Mouse (Mus musculus) heart, postnatal 0 days (tissue): ENCODE results near the gene Khsrp. TPM values are rescaled to one million over a fixed set of nuclear protein-coding genes. Genes with fewer than 3 reads are reported as not detected.

ENCODE experiments used
- ATAC-seq: fragments of 200-750 bp; cut with Nextera tagmentation; 2 replicates; pipeline ENCODE4 v1.8.0; 2017; ENCODE audit warnings: low read depth, moderate number of reproducible peaks, moderate library complexity; ENCODE audit not compliant: insufficient read depth
- DNase-seq: peaks from one replicate; pipeline ENCODE4 v3.0.0-alpha.2; 2016; ENCODE audit warnings: low spot score
- H3K27ac ChIP-seq: fragments of 300-500 bp; sonication (generic); 2 replicates; pipeline ENCODE4 v1.5.1; 2014; ENCODE audit warnings: low read depth, mild to moderate bottlenecking
- H3K27me3 ChIP-seq: fragments of 300-500 bp; sonication (generic); 2 replicates; pipeline ENCODE4 v1.6.1; 2014; ENCODE audit warnings: low read length, mixed read lengths; ENCODE audit not compliant: control insufficient read depth, insufficient read depth
- H3K36me3 ChIP-seq: fragments of 300-500 bp; sonication (generic); replicated peaks from 2 replicates; pipeline ENCODE4 v1.6.1; 2014; ENCODE audit warnings: low read length, mixed read lengths; ENCODE audit not compliant: control insufficient read depth, insufficient read depth
- H3K4me1 ChIP-seq: fragments of 300-500 bp; sonication (generic); 2 replicates; pipeline ENCODE4 v1.6.1; 2014; ENCODE audit warnings: antibody characterized with exemption; ENCODE audit not compliant: control insufficient read depth, insufficient read depth
- H3K4me2 ChIP-seq: fragments of 300-500 bp; sonication (generic); 2 replicates; pipeline ENCODE4 v1.6.1; 2014; ENCODE audit warnings: low read depth, mild to moderate bottlenecking, low read length, moderate library complexity
- H3K4me3 ChIP-seq: fragments of 300-500 bp; sonication (generic); 2 replicates; pipeline ENCODE4 v1.5.1; 2014; ENCODE audit warnings: low read depth, low read length
- H3K9ac ChIP-seq: fragments of 300-500 bp; sonication (generic); replicated peaks from 2 replicates; pipeline ENCODE4 v1.6.1; 2014; ENCODE audit warnings: low read depth, low read length, mixed read lengths
- H3K9me3 ChIP-seq: fragments of 300-500 bp; sonication (generic); replicated peaks from 2 replicates; pipeline ENCODE4 v1.6.1; 2016; ENCODE audit warnings: low read length; ENCODE audit not compliant: control insufficient read depth
- CTCF ChIP-seq: IDR thresholded peaks from 2 replicates; pipeline ENCODE4 v1.5.1; 2016; ENCODE audit warnings: antibody characterized with exemption, control low read depth, low read depth
- EP300 ChIP-seq: IDR thresholded peaks from 2 replicates; pipeline ENCODE4 v1.6.1; 2016; ENCODE audit warnings: antibody characterized with exemption, low read depth
- WGBS: fragments of 180-500 bp; shearing (Covaris S2); extraction: QIAGEN DNeasy Blood & Tissue Kit; methylation state at CpG from one replicate; pipeline ENCODE4 v1.1.7; 2014; 5-methylcytosine and 5-hydroxymethylcytosine counted together
- polyA plus RNA-seq: library from polyadenylated mRNA; unstranded; fragments of >200 nt; fragmentation: Nextera tagmentation; extraction: Ambion mirVana; gene quantifications from 2 replicates; pipeline ENCODE4 v1.2.1, GENCODE M21; 2015
- total RNA-seq: library from RNA; depleted of rRNA; stranded (reverse); fragments of >200 nt; gene quantifications from 2 replicates; pipeline ENCODE4 v1.2.3, GENCODE M21; 2014; ENCODE audit warnings: low replicate concordance

Khsrp gene
- total and polyA plus RNA-seq, 2 experiments from 2014 or later: 18.2 to 40.7 TPM

- DNase-seq (no peak), ATAC-seq (no peak)
- WGBS: 92% methylated on average over 3 of the region's 3 CpGs
- Histone ChIP-seq H3K36me3 (peaks cover 38% of the 10 kb centered on the region; the same call in 1 of the 2 replicates), H3K9me3 (no peaks in the 10 kb centered on the region), H3K4me1 (no peaks in the 10 kb centered on the region), H3K9ac (no peak overlapping the region), H3K27ac (no peak overlapping the region), H3K4me2 (no peak overlapping the region), H3K27me3 (no peaks in the 10 kb centered on the region), H3K4me3 (no peak overlapping the region)
- TF ChIP-seq CTCF: no peak
Measured at GRCm38 (mm10) chr17:57048816-57049215, 17.5 kb upstream of the Khsrp start.

DNA sequence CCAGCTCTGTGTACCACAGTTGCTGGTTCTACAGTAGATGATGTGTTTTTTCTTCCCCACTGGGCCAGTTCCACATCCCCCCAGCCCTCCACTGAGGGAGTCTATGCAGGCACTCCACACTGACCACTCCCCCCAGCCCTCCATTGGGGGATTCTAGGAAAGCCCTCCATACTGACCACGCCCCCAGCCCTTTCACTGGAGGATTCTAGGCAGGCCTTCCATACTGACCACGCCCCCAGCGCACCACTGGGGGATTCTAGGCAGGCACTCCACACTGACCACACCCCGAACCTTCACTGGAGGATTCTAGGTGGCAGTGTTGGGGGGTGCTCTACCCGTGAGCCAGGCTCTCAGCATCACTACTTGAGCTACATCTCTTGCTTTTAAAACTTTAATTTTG is 16.1 kb upstream of the Khsrp start:
- 33% methylated on average over 5 of the region's 5 CpGs for WGBS
- DNase-seq: no peak
- Histone ChIP-seq H3K4me2 (no peak overlapping the region), H3K9ac (no peak overlapping the region), H3K4me3 (no peak overlapping the region), H3K9me3 (no peaks in the 10 kb centered on the region), H3K27me3 (no peaks in the 10 kb centered on the region), H3K4me1 (no peaks in the 10 kb centered on the region; the same call in 1 of the 2 replicates), H3K27ac (no peak overlapping the region), H3K36me3 (peaks cover 24% of the 10 kb centered on the region; the same call in 1 of the 2 replicates)
- peak; percentile 15; the same call in 1 of the 2 replicates for ATAC-seq
- TF ChIP-seq EP300: no peak
- no peak for TF ChIP-seq CTCF

DNA sequence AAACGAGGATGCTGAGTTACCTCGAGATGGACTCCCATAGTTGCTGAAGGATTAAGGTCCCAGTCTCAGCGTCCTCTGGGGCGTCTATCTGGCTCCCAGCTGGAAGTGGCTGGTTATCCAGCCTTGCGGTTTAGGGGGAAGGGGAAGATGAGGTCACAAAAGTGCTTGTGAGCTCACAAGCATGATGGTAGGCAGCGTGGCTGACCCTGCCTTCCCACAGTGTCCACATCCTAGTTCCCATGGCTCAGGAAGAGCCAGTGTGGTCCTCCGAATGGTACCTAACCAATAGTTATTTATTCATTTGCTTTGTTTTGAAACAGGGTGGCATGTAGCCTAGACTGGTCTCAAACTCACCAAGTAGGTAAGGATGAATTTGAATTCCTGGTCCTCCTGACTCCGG is 10.2 kb upstream of the Khsrp start, which contains the start of gene Slc25a41:
Slc25a41 (minus strand) TSS at position 101 of the 400 bp plus-strand sequence.
- no peak for DNase-seq
- H3K27ac ChIP-seq: no peak within 1 kb of the TSS
- TF ChIP-seq EP300 (no peak), CTCF (no peak)
- H3K36me3 ChIP-seq: 0 out of 2 replicates have a peak, but pooled peaks cover 13% of the 10 kb centered on the region
- H3K9ac ChIP-seq: no peak within 1 kb of the TSS
- H3K27me3 ChIP-seq: no peaks in the 10 kb centered on the region
- no peak for ATAC-seq
- H3K9me3 ChIP-seq: no peaks in the 10 kb centered on the region
- no peak within 1 kb of the TSS for H3K4me2 ChIP-seq
- no peaks in the 10 kb centered on the region; the same call in 1 of the 2 replicates for H3K4me1 ChIP-seq
- H3K4me3 ChIP-seq: no peak within 1 kb of the TSS
- 69% methylated on average over 8 of the region's 8 CpGs for WGBS

- Histone ChIP-seq H3K9ac (no peak overlapping the region), H3K9me3 (no peaks in the 10 kb centered on the region), H3K4me2 (no peak overlapping the region), H3K4me1 (no peaks in the 10 kb centered on the region; the same call in 1 of the 2 replicates), H3K27me3 (no peaks in the 10 kb centered on the region), H3K4me3 (no peak overlapping the region), H3K36me3 (no peaks in the 10 kb centered on the region), H3K27ac (no peak overlapping the region)
- DNase-seq (no peak), ATAC-seq (no peak)
- TF ChIP-seq CTCF (no peak), EP300 (no peak)
- 37% methylated on average over 8 of the region's 8 CpGs for WGBS
Measured at GRCm38 (mm10) chr17:57038978-57039377, 7.7 kb upstream of the Khsrp start.

DNA sequence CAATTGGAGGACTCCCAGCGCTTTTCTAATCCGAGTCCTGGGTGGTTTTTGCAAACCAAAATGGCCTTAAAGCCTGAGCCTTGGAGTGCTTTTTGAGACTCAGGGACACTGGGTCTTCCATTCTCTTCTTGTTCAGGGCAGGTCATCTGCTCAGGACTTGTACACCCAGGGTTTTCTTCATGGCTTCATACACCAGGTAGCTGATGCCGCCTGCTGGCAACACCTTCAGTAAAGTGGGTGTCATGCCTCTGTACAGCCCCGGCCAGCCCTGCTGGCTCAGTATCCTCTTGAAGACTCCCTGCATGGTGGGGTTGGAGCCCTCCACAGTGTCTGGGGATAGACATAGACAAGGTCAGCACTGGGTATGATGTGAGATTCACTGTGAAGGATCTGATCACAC is 1.5 kb upstream of the Khsrp start:
- Histone ChIP-seq H3K4me1 (peaks cover 19% of the 10 kb centered on the region), H3K27ac (no peak overlapping the region), H3K27me3 (no peaks in the 10 kb centered on the region), H3K4me2 (peak overlapping the region; percentile 62; the same call in 1 of the 2 replicates), H3K9ac (no peak overlapping the region), H3K9me3 (no peaks in the 10 kb centered on the region), H3K4me3 (no peak overlapping the region), H3K36me3 (peaks cover 10% of the 10 kb centered on the region)
- no peak for TF ChIP-seq EP300
- TF ChIP-seq CTCF: no peak
- 93% methylated on average over 4 of the region's 4 CpGs for WGBS
- ATAC-seq: no peak
- DNase-seq: no peak

DNA sequence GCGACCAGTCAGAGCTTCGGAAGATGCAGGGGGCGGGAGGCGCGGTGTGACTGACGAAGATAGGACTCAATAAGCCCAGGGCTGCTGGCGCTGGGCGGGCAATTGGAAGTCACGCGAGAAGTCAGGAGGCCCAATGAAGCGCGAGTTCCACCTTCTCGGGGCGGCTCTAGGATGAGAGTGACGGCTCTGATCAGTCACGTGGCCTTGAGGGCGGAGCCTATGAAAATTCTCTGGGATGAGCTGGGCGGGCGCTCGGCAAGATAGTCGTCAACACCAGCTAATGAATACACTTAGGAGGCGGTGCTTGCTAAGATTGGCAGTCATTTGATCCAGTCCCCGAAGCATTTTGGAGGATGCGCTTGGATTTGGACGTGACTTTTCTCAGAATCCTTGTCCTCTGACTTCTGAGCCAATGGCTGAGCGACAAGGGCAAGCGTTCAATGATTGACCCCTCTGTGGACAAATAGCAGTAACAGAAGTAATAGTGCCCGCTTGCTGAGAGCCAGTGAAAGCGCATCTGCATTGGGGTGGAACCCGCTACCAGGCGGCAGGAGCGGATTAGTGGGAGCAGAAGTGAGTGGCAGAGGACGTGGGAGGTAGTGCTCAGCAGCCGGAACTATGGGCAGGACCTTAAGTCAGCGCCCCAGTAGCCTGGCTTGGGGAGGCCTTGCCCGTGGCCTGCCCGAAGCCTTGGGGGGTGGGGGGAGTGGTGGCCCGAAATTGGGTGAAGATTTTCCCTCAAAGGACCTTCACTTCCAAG is 519 bp upstream of the Khsrp start:
- Histone ChIP-seq H3K4me2 (peak overlapping the region; percentile 62), H3K9me3 (no peaks in the 10 kb centered on the region), H3K4me1 (peaks cover 19% of the 10 kb centered on the region), H3K27ac (peak overlapping the region; percentile 89), H3K27me3 (no peaks in the 10 kb centered on the region), H3K36me3 (peaks cover 19% of the 10 kb centered on the region), H3K9ac (peak overlapping the region; percentile 40; the same call in 1 of the 2 replicates), H3K4me3 (peak overlapping the region; percentile 36)
- WGBS: under 1% methylated on average over 38 of the region's 38 CpGs
- ATAC-seq (peak; percentile 95), DNase-seq (peak; percentile 100)
- TF ChIP-seq EP300 (no peak), CTCF (no peak)
